Mouse (Mus musculus) liver, embryonic 13.5 days (tissue): ENCODE data around the gene Anks3. TPM values are rescaled to one million over a fixed set of nuclear protein-coding genes. Genes with fewer than 3 reads are reported as not detected.
A peak's percentile ranks its signal among the peaks of the same experiment; 100 is the strongest.

Experiments
- ATAC-seq: fragments of 200-750 bp; cut with Nextera tagmentation; 2 replicates; pipeline ENCODE4 v1.8.0; 2017; ENCODE audit warnings: low read depth, mild to moderate bottlenecking, moderate number of reproducible peaks, moderate library complexity
- DNase-seq: peaks from one replicate; pipeline ENCODE4 v3.0.0; 2022
- H3K27ac ChIP-seq: fragments of 300-500 bp; sonication (generic); 2 replicates; pipeline ENCODE4 v1.5.1; 2015; ENCODE audit warnings: moderate library complexity, mild to moderate bottlenecking, inconsistent platforms
- H3K27me3 ChIP-seq: fragments of 300-500 bp; sonication (generic); 2 replicates; pipeline ENCODE4 v1.6.1; 2015; ENCODE audit warnings: mild to moderate bottlenecking, inconsistent platforms
- H3K36me3 ChIP-seq: fragments of 300-500 bp; sonication (generic); 2 replicates; pipeline ENCODE4 v1.6.1; 2015; ENCODE audit warnings: mild to moderate bottlenecking, inconsistent platforms
- H3K4me1 ChIP-seq: fragments of 300-500 bp; sonication (generic); replicated peaks from 2 replicates; pipeline ENCODE4 v1.6.1; 2015; ENCODE audit warnings: inconsistent platforms
- H3K4me2 ChIP-seq: fragments of 300-500 bp; sonication (generic); 2 replicates; pipeline ENCODE4 v1.6.1; 2015; ENCODE audit warnings: inconsistent platforms, mild to moderate bottlenecking, moderate library complexity
- H3K4me3 ChIP-seq: fragments of 300-500 bp; sonication (generic); replicated peaks from 2 replicates; pipeline ENCODE4 v1.5.1; 2015; ENCODE audit warnings: mild to moderate bottlenecking, inconsistent platforms
- H3K9ac ChIP-seq: fragments of 300-500 bp; sonication (generic); 2 replicates; pipeline ENCODE4 v1.6.1; 2015; ENCODE audit warnings: mild to moderate bottlenecking, inconsistent platforms
- H3K9me3 ChIP-seq: fragments of 300-500 bp; sonication (generic); replicated peaks from 2 replicates; pipeline ENCODE4 v1.6.1; 2016; ENCODE audit warnings: inconsistent platforms
- WGBS: fragments of 180-500 bp; shearing (Covaris S2); methylation state at CpG from one replicate; pipeline ENCODE4 v1.1.7; 2015; ENCODE audit not compliant: insufficient replicate concordance; 5-methylcytosine and 5-hydroxymethylcytosine counted together
- polyA plus RNA-seq: library from polyadenylated mRNA; unstranded; fragments of >200 nt; fragmentation: Nextera tagmentation; extraction: Ambion mirVana; gene quantifications from 2 replicates; pipeline ENCODE4 v1.2.1, GENCODE M21; 2015

Gene Anks3
- polyA plus RNA-seq, 1 experiment from 2014 or later, result 12.1 TPM

GRCm38 (mm10) chr16:4965392-4966129 lies 1.6 kb upstream of the Anks3 start:
- Histone ChIP-seq H3K9me3 (no peaks in the 10 kb centered on the region), H3K4me2 (peak overlapping the region; percentile 90), H3K27me3 (no peaks in the 10 kb centered on the region), H3K9ac (no peak overlapping the region), H3K36me3 (no peaks in the 10 kb centered on the region), H3K27ac (no peak overlapping the region), H3K4me1 (peaks cover 30% of the 10 kb centered on the region), H3K4me3 (peak overlapping the region; percentile 87)
- 74% methylated on average over 8 of the region's 8 CpGs for WGBS
- no peak for ATAC-seq
- DNase-seq, result no peak

GRCm38 (mm10) chr16:4964731-4965391 lies 856 bp upstream of the Anks3 start:
- Histone ChIP-seq H3K4me2 (peak overlapping the region; percentile 90), H3K9me3 (no peaks in the 10 kb centered on the region), H3K27me3 (no peaks in the 10 kb centered on the region), H3K4me1 (peaks cover 30% of the 10 kb centered on the region), H3K36me3 (no peaks in the 10 kb centered on the region), H3K4me3 (peak overlapping the region; percentile 87), H3K27ac (peak overlapping the region; percentile 89), H3K9ac (peak overlapping the region; percentile 90)
- ATAC-seq (no peak), DNase-seq (no peak)
- 18% methylated on average over 13 of the region's 13 CpGs for WGBS

GRCm38 (mm10) chr16:4963346-4963745 lies 659 bp downstream of the Anks3 start:
- no peaks in the 10 kb centered on the region for H3K9me3 ChIP-seq
- H3K4me3 ChIP-seq, result peak overlapping the region; percentile 87
- DNase-seq (no peak), ATAC-seq (no peak)
- H3K4me1 ChIP-seq, result peaks cover 30% of the 10 kb centered on the region
- WGBS, result 33% methylated on average over 9 of the region's 9 CpGs
- peak overlapping the region; percentile 90 for H3K9ac ChIP-seq
- peak overlapping the region; percentile 90 for H3K4me2 ChIP-seq
- H3K27me3 ChIP-seq, result no peaks in the 10 kb centered on the region
- peak overlapping the region; percentile 89; the same call in 1 of the 2 replicates for H3K27ac ChIP-seq
- H3K36me3 ChIP-seq, result no peaks in the 10 kb centered on the region

- WGBS, result 60% methylated on average over 8 of the region's 8 CpGs
These were observed 3.7 kb downstream of the Anks3 start for GRCm38 (mm10) chr16:4960260-4960659.

GRCm38 (mm10) chr16:4957446-4957845 lies 6.6 kb downstream of the Anks3 start:
- no peak for DNase-seq
- ATAC-seq, result no peak
- no peak overlapping the region for H3K9ac ChIP-seq
- 78% methylated on average over 3 of the region's 3 CpGs for WGBS
- no peaks in the 10 kb centered on the region for H3K27me3 ChIP-seq
- no peak overlapping the region for H3K27ac ChIP-seq
- H3K36me3 ChIP-seq, result peaks cover 47% of the 10 kb centered on the region
- H3K4me2 ChIP-seq, result no peak overlapping the region
- no peak overlapping the region for H3K4me3 ChIP-seq
- peaks cover 18% of the 10 kb centered on the region for H3K4me1 ChIP-seq
- no peaks in the 10 kb centered on the region for H3K9me3 ChIP-seq

More at GRCm38 (mm10) chr16:4960260-4960659, 3.7 kb downstream of the Anks3 start:
- ATAC-seq (no peak), DNase-seq (no peak)
- peaks cover 18% of the 10 kb centered on the region for H3K36me3 ChIP-seq
- no peaks in the 10 kb centered on the region for H3K9me3 ChIP-seq
- no peak overlapping the region for H3K9ac ChIP-seq
- H3K4me2 ChIP-seq, result no peak overlapping the region
- no peak overlapping the region for H3K27ac ChIP-seq
- no peak overlapping the region for H3K4me3 ChIP-seq
- no peaks in the 10 kb centered on the region for H3K27me3 ChIP-seq
- H3K4me1 ChIP-seq, result peaks cover 27% of the 10 kb centered on the region

GRCm38 (mm10) chr16:4956609-4957008 lies 7.4 kb downstream of the Anks3 start:
- ATAC-seq (no peak), DNase-seq (no peak)
- Histone ChIP-seq H3K36me3 (peaks cover 53% of the 10 kb centered on the region), H3K27ac (no peak overlapping the region), H3K9ac (no peak overlapping the region), H3K4me3 (no peak overlapping the region), H3K27me3 (no peaks in the 10 kb centered on the region), H3K4me2 (no peak overlapping the region), H3K4me1 (peaks cover 10% of the 10 kb centered on the region), H3K9me3 (no peaks in the 10 kb centered on the region)
- WGBS, result 79% methylated on average over 3 of the region's 3 CpGs

- WGBS, result 79% methylated on average over 4 of the region's 4 CpGs
- no peaks in the 10 kb centered on the region for H3K27me3 ChIP-seq
- peaks cover 65% of the 10 kb centered on the region for H3K36me3 ChIP-seq
- H3K9me3 ChIP-seq, result no peaks in the 10 kb centered on the region
- no peak overlapping the region for H3K9ac ChIP-seq
- peak overlapping the region; percentile 35 for H3K27ac ChIP-seq
- peaks cover 11% of the 10 kb centered on the region; the same call in 1 of the 2 replicates for H3K4me1 ChIP-seq
- ATAC-seq, result peak; percentile 44; the same call in 1 of the 2 replicates
- peak overlapping the region; percentile 8; the same call in 1 of the 2 replicates for H3K4me2 ChIP-seq
- H3K4me3 ChIP-seq, result no peak overlapping the region
- DNase-seq, result no peak
These were observed 16.6 kb downstream of the Anks3 start for GRCm38 (mm10) chr16:4947378-4947777.

- ATAC-seq (no peak), DNase-seq (no peak)
- H3K27ac ChIP-seq, result no peak overlapping the region
- peaks cover 68% of the 10 kb centered on the region for H3K36me3 ChIP-seq
- H3K4me3 ChIP-seq, result no peak overlapping the region
- H3K9me3 ChIP-seq, result no peaks in the 10 kb centered on the region
- H3K4me2 ChIP-seq, result no peak overlapping the region
- whole genome bisulfite sequencing, result 70% methylated on average over 3 of the region's 3 CpGs
- peaks cover 11% of the 10 kb centered on the region; the same call in 1 of the 2 replicates for H3K4me1 ChIP-seq
- no peak overlapping the region for H3K9ac ChIP-seq
- H3K27me3 ChIP-seq, result no peaks in the 10 kb centered on the region
These were observed 17.9 kb downstream of the Anks3 start for GRCm38 (mm10) chr16:4946155-4946554.

- WGBS, result 64% methylated on average over 4 of the region's 4 CpGs
- no peak overlapping the region for H3K9ac ChIP-seq
- H3K4me2 ChIP-seq, result no peak overlapping the region
- H3K9me3 ChIP-seq, result no peaks in the 10 kb centered on the region
- no peaks in the 10 kb centered on the region for H3K27me3 ChIP-seq
- H3K36me3 ChIP-seq, result peaks cover 69% of the 10 kb centered on the region
- H3K4me1 ChIP-seq, result peaks cover 12% of the 10 kb centered on the region
- ATAC-seq (no peak), DNase-seq (no peak)
- no peak overlapping the region for H3K4me3 ChIP-seq
- H3K27ac ChIP-seq, result no peak overlapping the region
These were observed 18.6 kb downstream of the Anks3 start for GRCm38 (mm10) chr16:4945415-4945814.

- H3K4me3 ChIP-seq, result no peak overlapping the region
- H3K9ac ChIP-seq, result no peak overlapping the region
- no peaks in the 10 kb centered on the region for H3K27me3 ChIP-seq
- WGBS, result 78% methylated on average over 3 of the region's 3 CpGs
- no peaks in the 10 kb centered on the region for H3K9me3 ChIP-seq
- peaks cover 29% of the 10 kb centered on the region for H3K4me1 ChIP-seq
- peaks cover 61% of the 10 kb centered on the region for H3K36me3 ChIP-seq
- no peak overlapping the region for H3K4me2 ChIP-seq
- no peak for DNase-seq
- no peak overlapping the region for H3K27ac ChIP-seq
- ATAC-seq, result no peak
These were observed 20.6 kb downstream of the Anks3 start for GRCm38 (mm10) chr16:4943431-4943830.

- no peak overlapping the region for H3K9ac ChIP-seq
- no peak overlapping the region for H3K4me3 ChIP-seq
- no peak overlapping the region for H3K27ac ChIP-seq
- ATAC-seq (no peak), DNase-seq (no peak)
- WGBS, result 79% methylated on average over 8 of the region's 8 CpGs
- H3K36me3 ChIP-seq, result peaks cover 57% of the 10 kb centered on the region
- peaks cover 29% of the 10 kb centered on the region for H3K4me1 ChIP-seq
- H3K27me3 ChIP-seq, result no peaks in the 10 kb centered on the region
- no peaks in the 10 kb centered on the region for H3K9me3 ChIP-seq
- no peak overlapping the region for H3K4me2 ChIP-seq
These were observed 21.1 kb downstream of the Anks3 start for GRCm38 (mm10) chr16:4942868-4943267.
